Mouse (Mus musculus) intestine, embryonic 14.5 days (tissue): Measurements from ENCODE around the gene Gm47841. TPM values are rescaled to one million over a fixed set of nuclear protein-coding genes. Genes with fewer than 3 reads are reported as not detected.

Source experiments
- ATAC-seq: fragments of 200-750 bp; cut with Nextera tagmentation; replicated peaks from 2 replicates; pipeline ENCODE4 v1.8.0; 2017; ENCODE audit warnings: low read depth, moderate number of reproducible peaks, moderate TSS enrichment, moderate library complexity; ENCODE audit not compliant: low FRiP score, low TSS enrichment
- DNase-seq: peaks from one replicate; pipeline ENCODE4 v3.0.0-alpha.2; 2018; ENCODE audit warnings: low spot score
- H3K27ac ChIP-seq: fragments of 300-500 bp; sonication (generic); 2 replicates; pipeline ENCODE4 v1.5.1; 2014; ENCODE audit warnings: low read depth, mild to moderate bottlenecking, control low read depth
- H3K27me3 ChIP-seq: fragments of 300-500 bp; sonication (generic); replicated peaks from 2 replicates; pipeline ENCODE4 v1.6.1; 2014; ENCODE audit warnings: low read length, control low read depth; ENCODE audit not compliant: control insufficient read depth, insufficient read depth
- H3K36me3 ChIP-seq: fragments of 300-500 bp; sonication (generic); 2 replicates; pipeline ENCODE4 v1.6.1; 2014; ENCODE audit warnings: low read length, control low read depth; ENCODE audit not compliant: control insufficient read depth, insufficient read depth
- H3K4me1 ChIP-seq: fragments of 300-500 bp; sonication (generic); replicated peaks from 2 replicates; pipeline ENCODE4 v1.6.1; 2014; ENCODE audit warnings: low read length, control low read depth, mixed read lengths; ENCODE audit not compliant: control insufficient read depth, insufficient read depth
- H3K4me2 ChIP-seq: fragments of 300-500 bp; sonication (generic); 2 replicates; pipeline ENCODE4 v1.6.1; 2014; ENCODE audit warnings: low read length
- H3K4me3 ChIP-seq: fragments of 300-500 bp; sonication (generic); 2 replicates; pipeline ENCODE4 v1.5.1; 2014; ENCODE audit warnings: low read depth, low read length, control low read depth, mixed read lengths
- H3K9ac ChIP-seq: fragments of 300-500 bp; sonication (generic); 2 replicates; pipeline ENCODE4 v1.6.1; 2014; ENCODE audit warnings: mild to moderate bottlenecking, low read length
- H3K9me3 ChIP-seq: fragments of 300-500 bp; sonication (generic); 2 replicates; pipeline ENCODE4 v1.6.1; 2016; ENCODE audit warnings: low read length, control low read depth; ENCODE audit not compliant: control insufficient read depth
- WGBS: fragments of 180-500 bp; shearing (Covaris S2); extraction: QIAGEN DNeasy Blood & Tissue Kit; methylation state at CpG from one replicate; pipeline ENCODE4 v1.1.7; 2014; 5-methylcytosine and 5-hydroxymethylcytosine counted together
- polyA plus RNA-seq: library from polyadenylated mRNA; unstranded; fragments of >200 nt; fragmentation: Nextera tagmentation; extraction: Ambion mirVana; gene quantifications from 2 replicates; pipeline ENCODE4 v1.2.1, GENCODE M21; 2014

Gm47841 gene
- polyA plus RNA-seq, 1 experiment from 2014 or later, result not detected

DNA sequence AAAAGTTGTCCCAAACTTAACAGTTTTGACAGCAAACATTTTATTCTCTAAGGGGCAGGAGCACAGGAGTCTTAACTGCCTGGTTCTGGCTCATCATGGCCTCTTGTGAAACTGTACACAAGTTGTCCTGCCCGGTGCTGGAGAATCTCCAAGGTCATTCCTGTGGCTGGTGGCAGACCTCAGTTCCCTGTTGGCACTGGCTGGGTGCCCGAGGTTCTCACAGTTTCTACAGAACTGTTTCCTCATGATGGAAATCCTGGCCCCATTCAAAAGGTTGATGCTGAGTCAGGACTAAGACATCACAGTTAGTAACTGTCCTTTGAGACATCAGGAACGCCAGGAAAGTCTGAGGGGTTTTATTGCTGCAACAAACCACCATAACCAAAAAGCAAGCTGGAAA, 39.8 kb upstream of the Gm47841 start:
- no peak for ATAC-seq
- no peaks in the 10 kb centered on the region for H3K9me3 ChIP-seq
- H3K36me3 ChIP-seq, result no peaks in the 10 kb centered on the region
- no peak overlapping the region for H3K9ac ChIP-seq
- WGBS, result 58% methylated on average over 3 of the region's 3 CpGs
- no peak for DNase-seq
- no peak overlapping the region for H3K27ac ChIP-seq
- H3K27me3 ChIP-seq, result no peaks in the 10 kb centered on the region
- H3K4me2 ChIP-seq, result no peak overlapping the region
- peaks cover 6% of the 10 kb centered on the region; the same call in 1 of the 2 replicates for H3K4me1 ChIP-seq
- no peak overlapping the region for H3K4me3 ChIP-seq

DNA sequence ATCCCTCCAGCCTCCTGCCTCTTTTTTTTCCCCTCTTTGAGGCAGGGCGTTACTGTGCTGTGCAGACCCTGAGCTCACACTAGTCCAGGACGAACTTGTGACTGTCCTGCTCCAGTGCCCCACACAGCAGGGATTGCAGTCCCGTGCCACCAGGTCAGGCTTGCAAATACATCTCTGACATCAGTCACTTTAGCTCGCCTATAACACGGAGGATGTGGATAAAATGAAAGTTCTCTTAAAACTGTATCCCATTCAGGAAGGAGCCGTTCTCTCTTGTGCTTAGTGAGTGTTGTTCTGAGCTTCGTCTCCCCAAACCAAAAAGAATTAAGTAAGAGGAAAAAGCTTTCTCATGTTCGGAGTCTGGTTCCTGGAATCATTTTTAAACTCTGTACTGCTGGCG, 39.3 kb upstream of the Gm47841 start:
- ATAC-seq (no peak), DNase-seq (no peak)
- H3K27me3 ChIP-seq, result no peaks in the 10 kb centered on the region

DNA sequence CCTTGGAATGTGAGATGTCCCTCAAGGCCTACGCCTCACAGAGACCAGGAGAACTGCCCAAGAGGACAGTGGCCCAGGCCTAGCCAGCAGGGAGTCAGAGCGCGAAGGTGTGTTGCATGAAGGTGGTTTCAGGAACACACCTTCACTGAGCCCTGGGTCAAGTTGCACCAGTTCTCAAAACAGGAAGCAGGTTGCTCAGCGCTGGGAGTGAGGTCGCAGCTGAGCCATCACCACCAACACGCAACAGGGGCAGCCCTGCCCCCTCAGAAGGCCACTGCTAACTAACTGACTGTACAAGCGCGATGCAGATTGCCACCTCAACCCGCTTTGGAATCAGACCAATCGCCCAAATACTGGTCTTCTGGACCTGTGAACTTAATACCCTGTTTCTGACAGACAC, 37.3 kb upstream of the Gm47841 start:
- WGBS, result 72% methylated on average over 10 of the region's 10 CpGs

More for the DNA sequence above, 39.3 kb upstream of the Gm47841 start:
- H3K9me3 ChIP-seq, result no peaks in the 10 kb centered on the region
- H3K9ac ChIP-seq, result no peak overlapping the region
- no peaks in the 10 kb centered on the region for H3K36me3 ChIP-seq
- H3K27ac ChIP-seq, result no peak overlapping the region
- peaks cover 11% of the 10 kb centered on the region for H3K4me1 ChIP-seq
- 62% methylated on average over 9 of the region's 9 CpGs for WGBS
- H3K4me2 ChIP-seq, result no peak overlapping the region
- no peak overlapping the region for H3K4me3 ChIP-seq

DNA sequence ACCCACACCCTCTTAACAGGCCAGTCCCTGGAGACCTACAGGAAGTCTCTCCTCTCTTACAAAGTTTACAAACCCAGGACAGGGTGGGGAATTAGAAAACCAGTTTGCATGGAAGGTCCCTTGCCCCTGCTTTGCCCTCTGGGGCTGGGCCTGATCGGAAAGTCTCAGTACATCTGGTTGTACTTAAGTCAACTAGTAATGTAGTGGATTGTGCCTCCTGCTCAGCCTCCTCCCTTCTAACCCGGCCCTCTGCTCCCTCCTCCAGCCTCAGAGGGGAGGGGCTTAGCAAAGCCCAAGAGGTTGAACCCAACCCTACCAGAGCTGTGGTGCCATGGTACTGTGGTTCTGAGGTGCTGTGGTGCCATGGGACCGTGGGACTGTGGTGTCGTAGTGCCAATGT, 35.0 kb upstream of the Gm47841 start:
- Histone ChIP-seq H3K36me3 (no peaks in the 10 kb centered on the region), H3K9ac (no peak overlapping the region), H3K4me2 (no peak overlapping the region), H3K27ac (no peak overlapping the region), H3K27me3 (no peaks in the 10 kb centered on the region), H3K4me3 (no peak overlapping the region), H3K9me3 (no peaks in the 10 kb centered on the region), H3K4me1 (peaks cover 22% of the 10 kb centered on the region)
- no peak for DNase-seq
- ATAC-seq, result no peak
- WGBS, result 42% methylated on average over 4 of the region's 4 CpGs

More for the DNA sequence above, 37.3 kb upstream of the Gm47841 start:
- Histone ChIP-seq H3K27ac (no peak overlapping the region), H3K36me3 (no peaks in the 10 kb centered on the region), H3K4me2 (no peak overlapping the region), H3K9me3 (no peaks in the 10 kb centered on the region), H3K27me3 (no peaks in the 10 kb centered on the region), H3K9ac (no peak overlapping the region), H3K4me3 (no peak overlapping the region), H3K4me1 (peaks cover 14% of the 10 kb centered on the region)
- ATAC-seq, result no peak
- no peak for DNase-seq

DNA sequence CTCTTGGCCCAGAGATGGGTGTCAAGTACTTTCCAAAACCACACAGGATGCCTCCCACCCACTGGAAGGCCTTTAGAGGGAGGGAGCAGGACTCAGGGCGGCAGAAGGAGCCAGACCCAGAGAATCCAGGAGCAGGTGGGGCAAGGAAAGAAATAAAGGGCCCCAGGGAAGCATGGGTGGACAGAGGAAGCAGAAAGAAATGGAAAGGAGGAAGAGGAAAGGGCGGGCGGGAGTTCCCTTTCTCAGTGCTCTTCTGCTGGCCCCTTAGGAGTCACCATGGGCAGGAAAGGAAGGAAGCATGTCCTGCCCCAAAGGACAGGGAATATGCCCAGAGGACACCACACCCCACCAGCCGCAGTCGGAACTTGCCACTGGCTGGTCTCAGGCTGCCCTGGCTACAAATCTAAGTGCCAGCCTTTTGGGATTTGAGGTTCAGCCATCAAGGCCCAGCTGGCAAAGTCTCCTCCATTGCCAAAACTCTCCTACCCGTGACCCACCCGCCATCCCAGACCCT, 33.9 kb upstream of the Gm47841 start:
- Histone ChIP-seq H3K27me3 (no peaks in the 10 kb centered on the region), H3K4me3 (no peak overlapping the region), H3K36me3 (no peaks in the 10 kb centered on the region), H3K9ac (no peak overlapping the region), H3K4me2 (no peak overlapping the region), H3K27ac (no peak overlapping the region), H3K9me3 (no peaks in the 10 kb centered on the region), H3K4me1 (peaks cover 33% of the 10 kb centered on the region)
- ATAC-seq, result no peak
- no peak for DNase-seq
- 81% methylated on average over 7 of the region's 7 CpGs for WGBS

DNA sequence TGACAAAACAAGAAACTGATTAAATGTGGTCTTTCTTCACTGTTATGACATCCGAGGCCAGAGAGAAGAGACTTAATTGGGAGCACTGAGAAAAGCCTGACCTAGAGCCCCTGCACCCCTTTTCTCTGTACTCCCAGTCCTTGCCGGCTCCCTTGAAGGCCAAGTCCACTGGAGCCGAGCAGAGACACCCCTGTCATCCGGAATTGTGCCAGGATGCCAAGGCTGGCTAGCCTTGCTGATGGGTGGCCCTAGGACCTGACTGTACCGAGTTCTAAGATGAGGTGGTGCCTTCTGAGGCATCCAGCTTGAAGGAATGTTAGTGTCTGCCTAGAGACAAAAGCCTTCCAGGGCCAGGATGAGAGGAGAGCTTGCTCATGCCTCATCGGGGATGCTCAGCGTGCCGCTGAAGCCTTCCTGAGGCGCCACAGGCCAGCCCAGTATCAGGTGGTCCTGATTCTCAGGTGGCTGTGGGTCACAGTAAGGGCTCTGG, 32.9 kb upstream of the Gm47841 start:
- ATAC-seq, result no peak
- no peak overlapping the region for H3K4me3 ChIP-seq
- H3K4me1 ChIP-seq, result peaks cover 43% of the 10 kb centered on the region
- no peaks in the 10 kb centered on the region for H3K36me3 ChIP-seq
- H3K9me3 ChIP-seq, result no peaks in the 10 kb centered on the region
- H3K4me2 ChIP-seq, result no peak overlapping the region
- H3K27me3 ChIP-seq, result no peaks in the 10 kb centered on the region
- no peak overlapping the region for H3K9ac ChIP-seq
- 87% methylated on average over 9 of the region's 9 CpGs for WGBS
- H3K27ac ChIP-seq, result no peak overlapping the region
- DNase-seq, result no peak

DNA sequence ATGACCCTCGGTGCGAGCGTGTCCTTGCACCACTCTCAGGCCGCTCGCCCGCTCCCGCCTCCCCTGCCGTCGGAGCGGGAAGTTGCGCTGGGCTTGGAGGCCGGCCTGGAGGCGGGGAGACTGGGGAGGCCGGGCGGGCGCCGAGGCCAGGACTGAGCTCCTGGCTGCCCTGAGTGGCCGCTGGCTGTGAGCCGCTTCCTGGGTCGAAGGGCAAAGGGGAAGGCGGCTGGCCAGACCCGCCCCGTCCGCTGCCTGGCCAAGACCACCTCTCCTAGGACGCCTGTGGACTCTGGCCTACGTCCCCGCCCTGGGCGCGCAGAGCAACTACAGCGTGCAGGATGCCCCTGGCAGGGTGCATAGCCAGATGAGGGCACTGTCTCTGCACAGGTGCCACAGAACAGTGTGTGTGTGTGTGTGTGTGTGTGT, 31.5 kb upstream of the Gm47841 start:
- H3K9me3 ChIP-seq, result no peaks in the 10 kb centered on the region
- peak overlapping the region; percentile 70 for H3K4me2 ChIP-seq
- no peaks in the 10 kb centered on the region for H3K27me3 ChIP-seq
- peaks cover 44% of the 10 kb centered on the region for H3K4me1 ChIP-seq
- peak; percentile 91 for DNase-seq
- peak overlapping the region; percentile 93 for H3K9ac ChIP-seq
- H3K36me3 ChIP-seq, result no peaks in the 10 kb centered on the region
- ATAC-seq, result peak; percentile 82
- peak overlapping the region; percentile 80 for H3K4me3 ChIP-seq
- under 1% methylated on average over 27 of the region's 30 CpGs for WGBS
- H3K27ac ChIP-seq, result peak overlapping the region; percentile 88

DNA sequence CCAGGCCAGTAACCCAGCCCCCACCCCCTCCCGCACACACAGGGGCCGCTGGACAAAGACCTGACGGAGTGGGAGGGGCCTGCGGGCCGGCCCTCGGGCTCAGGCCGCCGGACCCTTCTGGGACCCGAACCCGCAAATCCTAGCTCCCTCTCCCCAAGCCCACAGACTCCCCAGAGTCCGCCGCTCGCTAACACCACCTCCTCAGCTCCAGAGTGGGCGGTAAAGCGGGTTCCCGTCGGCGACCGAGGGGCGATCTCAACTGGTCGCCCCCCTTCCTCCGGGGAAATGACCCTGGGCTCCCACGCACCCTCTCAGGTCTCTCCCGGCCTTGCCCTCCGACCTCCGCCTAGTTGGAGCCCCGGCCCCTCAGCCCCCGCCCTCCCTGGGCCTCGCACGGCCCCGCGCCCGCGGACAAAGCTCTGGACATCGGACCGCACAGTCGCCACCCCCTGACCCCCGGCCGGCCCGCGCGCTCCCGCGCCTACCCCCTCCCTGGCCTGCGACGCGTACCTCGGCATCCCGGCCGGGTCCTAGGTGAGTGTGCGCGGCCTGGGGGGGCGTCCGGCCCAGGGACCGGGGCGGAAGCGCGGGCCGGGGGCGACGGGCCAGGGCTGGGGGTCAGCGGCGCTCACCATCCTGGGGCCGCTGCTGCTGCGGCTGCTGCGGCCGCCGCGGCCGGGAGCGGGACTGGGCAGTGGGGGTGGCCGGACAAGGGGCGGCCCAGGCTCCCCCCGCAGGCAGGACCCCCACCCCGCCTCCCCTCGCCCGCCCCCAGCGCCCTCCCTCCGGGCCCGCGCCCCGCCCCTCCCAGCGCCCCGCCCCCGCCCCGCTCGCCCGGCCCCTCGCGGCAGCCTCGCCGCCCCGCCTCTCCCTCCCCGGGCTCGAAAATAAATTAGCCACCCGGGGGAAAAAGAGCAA, 30.9 kb upstream of the Gm47841 start, which contains the start of gene Fignl2:
TSS of gene Fignl2 (minus strand) at position 755 of the 918 bp plus-strand sequence.
- Histone ChIP-seq H3K4me1 (peaks cover 46% of the 10 kb centered on the region), H3K27ac (peak within 1 kb of the TSS; percentile 88), H3K9ac (peak within 1 kb of the TSS; percentile 93), H3K4me2 (peak within 1 kb of the TSS; percentile 70), H3K36me3 (no peaks in the 10 kb centered on the region), H3K9me3 (no peaks in the 10 kb centered on the region), H3K27me3 (no peaks in the 10 kb centered on the region), H3K4me3 (peak within 1 kb of the TSS; percentile 80)
- ATAC-seq, result peak; percentile 41
- WGBS, result 1% methylated on average over 66 of the region's 96 CpGs
- peak; percentile 70 for DNase-seq
